Mouse (Mus musculus): Measurements from ENCODE around the gene Col15a1.

The Col15a1 gene

DNA sequence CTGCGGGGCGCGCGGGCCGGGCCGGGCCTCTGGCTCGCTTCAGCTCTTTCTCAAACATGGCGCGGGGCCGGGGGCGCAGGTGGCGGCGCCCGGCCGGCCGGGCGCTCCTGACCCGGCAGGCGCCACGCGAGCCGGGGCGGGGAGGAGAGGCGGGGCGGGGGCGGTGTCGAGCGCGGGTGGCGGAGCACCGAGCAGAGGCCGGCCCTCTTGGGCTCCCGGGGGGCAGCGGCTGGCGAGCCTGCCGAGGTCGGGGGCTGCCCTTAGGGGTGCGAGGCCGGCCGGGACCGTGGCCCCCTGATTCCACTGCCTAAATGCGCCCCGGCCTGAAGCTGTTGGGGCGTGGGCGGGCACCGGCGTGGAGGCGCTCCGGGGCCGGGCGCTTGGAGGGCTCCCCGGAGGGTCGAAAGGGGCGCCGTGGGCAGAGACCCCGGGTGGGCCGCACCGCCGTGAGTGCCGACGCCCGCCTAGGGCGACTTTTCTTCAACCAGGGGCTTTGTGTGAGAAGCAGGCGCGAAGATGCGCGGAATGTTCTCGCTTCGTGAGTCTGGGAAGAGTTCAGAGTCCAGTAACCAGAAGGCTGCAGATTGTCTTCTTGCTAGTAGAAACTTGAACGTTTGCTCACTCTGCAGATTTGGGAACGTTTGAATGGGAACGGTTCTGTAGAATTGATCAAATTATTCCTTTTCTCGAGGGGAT, 145.6 kb downstream of the Col15a1 start:
- peak; percentile 44 to 69 for DNase-seq

DNA sequence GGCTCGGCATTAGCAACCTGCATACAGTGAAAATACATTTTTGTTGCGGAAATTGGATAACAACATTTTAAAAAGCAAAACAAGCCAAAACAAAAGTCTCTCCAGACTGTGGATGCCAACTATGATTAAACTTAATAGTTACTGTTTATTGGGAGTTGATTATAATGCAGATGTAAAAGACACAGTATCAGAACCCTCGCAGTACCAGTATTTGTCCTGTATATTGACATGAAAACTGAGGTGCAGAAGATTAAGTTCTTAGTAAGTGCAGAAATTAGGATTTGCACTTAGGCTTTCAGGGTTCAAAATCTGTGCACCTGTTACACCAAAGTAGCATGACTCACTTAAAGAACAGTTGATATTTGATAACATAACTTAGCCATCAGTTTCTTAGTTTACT, 146.3 kb downstream of the Col15a1 start:
- no peak for DNase-seq

DNA sequence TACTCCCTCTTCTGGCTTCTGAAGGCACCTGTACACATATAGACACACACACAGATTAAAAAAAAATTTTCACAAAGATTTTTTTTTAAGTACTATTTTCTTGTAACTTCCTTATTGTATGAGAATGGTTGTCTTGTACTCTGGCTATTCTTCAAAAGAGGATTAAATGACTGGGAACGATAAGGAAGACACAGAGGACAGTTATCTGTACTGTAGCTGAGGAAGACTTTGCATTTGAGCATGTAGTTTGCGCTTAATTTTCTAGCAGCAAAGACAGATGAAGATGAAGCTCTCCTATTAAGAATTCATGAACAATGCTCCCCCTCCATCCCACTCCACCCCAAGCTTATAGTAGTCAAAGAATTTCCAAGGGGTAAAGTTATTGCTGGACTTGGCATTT, 154.7 kb downstream of the Col15a1 start:
- DNase-seq, result no peak
